Mouse (Mus musculus) kidney, embryonic 16.5 days (tissue): ENCODE data around the gene Fgfr2. TPM values are rescaled to one million over a fixed set of nuclear protein-coding genes. Genes with fewer than 3 reads are reported as not detected.

Experiments used
- ATAC-seq: fragments of 200-750 bp; cut with Nextera tagmentation; 2 replicates; pipeline ENCODE4 v1.8.0; 2017; ENCODE audit warnings: moderate TSS enrichment; ENCODE audit not compliant: low FRiP score, low TSS enrichment
- H3K27ac ChIP-seq: fragments of 300-500 bp; sonication (generic); 2 replicates; pipeline ENCODE4 v1.5.1; 2014; ENCODE audit warnings: low read length
- H3K27me3 ChIP-seq: fragments of 300-500 bp; sonication (generic); 2 replicates; pipeline ENCODE4 v1.6.1; 2014; ENCODE audit warnings: low read length, control low read depth, mixed read lengths; ENCODE audit not compliant: insufficient read depth
- H3K36me3 ChIP-seq: fragments of 300-500 bp; sonication (generic); 2 replicates; pipeline ENCODE4 v1.6.1; 2014; ENCODE audit warnings: low read length, control low read depth, mixed read lengths; ENCODE audit not compliant: insufficient read depth
- H3K4me1 ChIP-seq: fragments of 300-500 bp; sonication (generic); 2 replicates; pipeline ENCODE4 v1.6.1; 2014; ENCODE audit warnings: low read length, control low read depth, mixed read lengths; ENCODE audit not compliant: insufficient read depth
- H3K4me2 ChIP-seq: fragments of 300-500 bp; sonication (generic); replicated peaks from 2 replicates; pipeline ENCODE4 v1.6.1; 2014; ENCODE audit warnings: low read depth, low read length
- H3K4me3 ChIP-seq: fragments of 300-500 bp; sonication (generic); 2 replicates; pipeline ENCODE4 v1.5.1; 2014; ENCODE audit warnings: mild to moderate bottlenecking, low read length
- H3K9ac ChIP-seq: fragments of 300-500 bp; sonication (generic); replicated peaks from 2 replicates; pipeline ENCODE4 v1.6.1; 2014; ENCODE audit warnings: low read length
- H3K9me3 ChIP-seq: fragments of 300-500 bp; sonication (generic); 2 replicates; pipeline ENCODE4 v1.6.1; 2016; ENCODE audit warnings: low read length, control low read depth
- WGBS: fragments of 180-500 bp; shearing (Covaris S2); extraction: QIAGEN DNeasy Blood & Tissue Kit; methylation state at CpG from one replicate; pipeline ENCODE4 v1.1.7; 2014; 5-methylcytosine and 5-hydroxymethylcytosine counted together
- polyA plus RNA-seq: library from polyadenylated mRNA; unstranded; fragments of >200 nt; fragmentation: Nextera tagmentation; extraction: Ambion mirVana; gene quantifications from 2 replicates; pipeline ENCODE4 v1.2.1, GENCODE M21; 2015

Gene Fgfr2
- polyA plus RNA-seq, 1 experiment from 2014 or later = 118 TPM

- WGBS = under 1% methylated on average over 42 of the region's 42 CpGs
- no peak for ATAC-seq
- no peak overlapping the region for H3K4me3 ChIP-seq
Observed at GRCm38 (mm10) chr7:131551931-131552741, 1571.0 kb downstream of the Fgfr2 start.

GRCm38 (mm10) chr7:131551471-131551870 is 1571.7 kb downstream of the Fgfr2 start:
- H3K9ac ChIP-seq = no peak overlapping the region
- no peaks in the 10 kb centered on the region for H3K9me3 ChIP-seq
- ATAC-seq = no peak
- H3K4me2 ChIP-seq = no peak overlapping the region
- H3K36me3 ChIP-seq = no peaks in the 10 kb centered on the region
- no peak overlapping the region for H3K4me3 ChIP-seq
- peaks cover 98% of the 10 kb centered on the region for H3K27me3 ChIP-seq
- WGBS = 0% methylated on average over 4 of the region's 4 CpGs
- no peak overlapping the region for H3K27ac ChIP-seq
- peaks cover 16% of the 10 kb centered on the region for H3K4me1 ChIP-seq

More at GRCm38 (mm10) chr7:131551931-131552741, 1571.0 kb downstream of the Fgfr2 start:
- Histone ChIP-seq H3K4me2 (no peak overlapping the region), H3K9ac (no peak overlapping the region), H3K27me3 (peaks cover 98% of the 10 kb centered on the region), H3K4me1 (peaks cover 16% of the 10 kb centered on the region), H3K9me3 (no peaks in the 10 kb centered on the region), H3K27ac (no peak overlapping the region), H3K36me3 (no peaks in the 10 kb centered on the region)

- 1% methylated on average over 3 of the region's 3 CpGs for WGBS
- H3K9me3 ChIP-seq = no peaks in the 10 kb centered on the region
- no peaks in the 10 kb centered on the region for H3K36me3 ChIP-seq
- no peak within 1 kb of the TSS for H3K27ac ChIP-seq
- H3K9ac ChIP-seq = no peak within 1 kb of the TSS
- H3K4me2 ChIP-seq = no peak within 1 kb of the TSS
- H3K27me3 ChIP-seq = peaks cover 97% of the 10 kb centered on the region
- H3K4me1 ChIP-seq = peaks cover 11% of the 10 kb centered on the region
- no peak within 1 kb of the TSS for H3K4me3 ChIP-seq
- no peak for ATAC-seq
Observed at GRCm38 (mm10) chr7:131548473-131548872, 1574.7 kb downstream of the Fgfr2 start, which contains the start of gene Hmx2. TSS of gene Hmx2 (plus strand) at chr7:131548773.

- Histone ChIP-seq H3K4me1 (peaks cover 21% of the 10 kb centered on the region), H3K36me3 (no peaks in the 10 kb centered on the region), H3K9me3 (no peaks in the 10 kb centered on the region), H3K27me3 (peaks cover 97% of the 10 kb centered on the region), H3K4me2 (no peak overlapping the region), H3K4me3 (no peak overlapping the region), H3K27ac (no peak overlapping the region), H3K9ac (no peak overlapping the region)
- WGBS = 7% methylated on average over 5 of the region's 5 CpGs
- no peak for ATAC-seq
Observed at GRCm38 (mm10) chr7:131547481-131547880, 1575.7 kb downstream of the Fgfr2 start.

- peaks cover 30% of the 10 kb centered on the region for H3K4me1 ChIP-seq
- no peaks in the 10 kb centered on the region for H3K9me3 ChIP-seq
- 7% methylated on average over 2 of the region's 2 CpGs for WGBS
- no peak overlapping the region for H3K4me3 ChIP-seq
- H3K9ac ChIP-seq = no peak overlapping the region
- H3K4me2 ChIP-seq = no peak overlapping the region
- no peaks in the 10 kb centered on the region for H3K36me3 ChIP-seq
- H3K27me3 ChIP-seq = peaks cover 97% of the 10 kb centered on the region
- ATAC-seq = no peak
- no peak overlapping the region for H3K27ac ChIP-seq
Observed at GRCm38 (mm10) chr7:131546423-131546822, 1576.7 kb downstream of the Fgfr2 start.

GRCm38 (mm10) chr7:131545701-131546385 is 1577.3 kb downstream of the Fgfr2 start:
- 1% methylated on average over 13 of the region's 13 CpGs for WGBS
- Histone ChIP-seq H3K36me3 (no peaks in the 10 kb centered on the region), H3K4me3 (no peak overlapping the region), H3K9me3 (no peaks in the 10 kb centered on the region), H3K9ac (no peak overlapping the region), H3K27me3 (peaks cover 97% of the 10 kb centered on the region), H3K4me2 (no peak overlapping the region), H3K4me1 (peaks cover 30% of the 10 kb centered on the region), H3K27ac (no peak overlapping the region)
- ATAC-seq = no peak

- no peak overlapping the region for H3K4me3 ChIP-seq
- under 1% methylated on average over 5 of the region's 5 CpGs for WGBS
Observed at GRCm38 (mm10) chr7:131544871-131545270, 1578.3 kb downstream of the Fgfr2 start.

GRCm38 (mm10) chr7:131543623-131544481 is 1579.3 kb downstream of the Fgfr2 start:
- Histone ChIP-seq H3K9ac (no peak overlapping the region), H3K4me3 (peak overlapping the region; percentile 32), H3K27me3 (peaks cover 97% of the 10 kb centered on the region), H3K4me1 (peaks cover 30% of the 10 kb centered on the region), H3K36me3 (no peaks in the 10 kb centered on the region), H3K27ac (no peak overlapping the region), H3K9me3 (no peaks in the 10 kb centered on the region), H3K4me2 (peak overlapping the region; percentile 57)
- WGBS = under 1% methylated on average over 75 of the region's 75 CpGs
- no peak for ATAC-seq

More at GRCm38 (mm10) chr7:131544871-131545270, 1578.3 kb downstream of the Fgfr2 start:
- H3K4me2 ChIP-seq = no peak overlapping the region
- peaks cover 30% of the 10 kb centered on the region for H3K4me1 ChIP-seq
- no peak for ATAC-seq
- no peaks in the 10 kb centered on the region for H3K9me3 ChIP-seq
- H3K9ac ChIP-seq = no peak overlapping the region
- no peak overlapping the region for H3K27ac ChIP-seq
- peaks cover 96% of the 10 kb centered on the region for H3K27me3 ChIP-seq
- H3K36me3 ChIP-seq = no peaks in the 10 kb centered on the region

- H3K27me3 ChIP-seq = peaks cover 95% of the 10 kb centered on the region
- no peaks in the 10 kb centered on the region for H3K9me3 ChIP-seq
- under 1% methylated on average over 52 of the region's 71 CpGs for WGBS
- peaks cover 30% of the 10 kb centered on the region for H3K4me1 ChIP-seq
- H3K27ac ChIP-seq = no peak overlapping the region
- ATAC-seq = no peak
- no peak overlapping the region for H3K9ac ChIP-seq
- peak overlapping the region; percentile 41 for H3K4me3 ChIP-seq
- H3K36me3 ChIP-seq = no peaks in the 10 kb centered on the region
- H3K4me2 ChIP-seq = peak overlapping the region; percentile 57
Observed at GRCm38 (mm10) chr7:131542872-131543622, 1580.1 kb downstream of the Fgfr2 start.
